Mouse (Mus musculus) spleen, adult 2 months (tissue): ENCODE measurements at regions not wholly inside any gene's neighbourhood (a gene's known extent, or its start where the extent isn't known, plus 50 kb on each side); places are given as distances from the start of the nearest gene placed in this dataset.

ENCODE experiments used
- CTCF ChIP-seq: fragments of 200-500 bp; IDR thresholded peaks from 2 replicates; pipeline ENCODE4 v1.5.1; 2011; ENCODE audit warnings: mild to moderate bottlenecking, inconsistent platforms; ENCODE audit not compliant: insufficient read depth, insufficient read length, insufficient replicate concordance; ENCODE audit errors: extremely low read depth
- POLR2A ChIP-seq: fragments of 200-500 bp; IDR thresholded peaks from 2 replicates; pipeline ENCODE4 v1.6.1; 2011; ENCODE audit warnings: low read depth, low read length, inconsistent platforms

DNA sequence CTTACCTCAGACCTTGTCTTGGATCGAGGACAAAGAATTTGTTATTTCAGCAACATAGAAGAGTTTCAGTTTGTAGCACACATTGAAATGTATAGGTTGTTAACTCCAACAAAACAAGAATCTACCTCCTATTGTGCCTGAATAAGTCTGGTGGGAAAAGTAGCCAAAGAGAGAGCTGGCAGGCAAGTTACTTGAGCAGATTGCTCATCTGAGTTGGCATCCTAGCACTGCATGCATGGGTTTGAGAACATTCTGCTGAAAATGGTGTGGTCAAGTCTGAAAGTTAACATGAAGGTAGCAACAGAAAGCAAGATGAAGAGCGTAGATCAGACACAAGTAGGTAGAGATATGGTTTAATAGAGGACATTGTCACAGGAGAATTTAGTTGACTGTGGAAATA, 587.5 kb downstream of the Bcl11a start:
- TF ChIP-seq POLR2A, result no peak
- TF ChIP-seq CTCF, result no peak
